Mouse (Mus musculus) layer of hippocampus, adult 18-20 months (tissue): ENCODE measurements at regions not wholly inside any gene's neighbourhood (a gene's known extent, or its start where the extent isn't known, plus 50 kb on each side); places are given as distances from the start of the nearest gene placed in this dataset.

Source experiments
- DNase-seq, 2 experiments: peaks; one replicate each; pipeline ENCODE4 v3.0.0; 2022; ENCODE audit warnings: low spot score in 2 of 2

- DNase-seq: peak; percentile 39 to 86
Observed at GRCm38 (mm10) chr13:97566071-97566470, 194.4 kb downstream of the Gm10260 start.

GRCm38 (mm10) chr13:97562241-97562640 is 198.2 kb downstream of the Gm10260 start:
- no peak for DNase-seq

GRCm38 (mm10) chr13:97560789-97561188 is 199.6 kb downstream of the Gm10260 start:
- no peak for DNase-seq

- DNase-seq: peak; percentile 85 to 90
Observed at GRCm38 (mm10) chr13:97559611-97560385, 200.6 kb downstream of the Gm10260 start.

- no peak for DNase-seq
Observed at GRCm38 (mm10) chr13:97558884-97559283, 201.5 kb downstream of the Gm10260 start.

GRCm38 (mm10) chr13:97555312-97555711 is 205.1 kb downstream of the Gm10260 start:
- DNase-seq: no peak

GRCm38 (mm10) chr13:97554601-97555000 is 205.8 kb downstream of the Gm10260 start:
- no peak for DNase-seq

- DNase-seq: no peak
Observed at GRCm38 (mm10) chr13:97552236-97552635, 208.2 kb downstream of the Gm10260 start.

- no peak for DNase-seq
Observed at GRCm38 (mm10) chr13:97550880-97551279, 209.6 kb downstream of the Gm10260 start.

- DNase-seq: peak; percentile 46 to 74
Observed at GRCm38 (mm10) chr13:97550172-97550571, 210.3 kb downstream of the Gm10260 start.

- DNase-seq: peak in 1 of 2 experiments; percentile 73
Observed at GRCm38 (mm10) chr13:97549384-97549783, 211.0 kb downstream of the Gm10260 start.

- DNase-seq: no peak
Observed at GRCm38 (mm10) chr13:97548527-97548977, 211.9 kb downstream of the Gm10260 start.

- DNase-seq: no peak
Observed at GRCm38 (mm10) chr13:97546936-97547335, 213.5 kb downstream of the Gm10260 start.

- DNase-seq: peak; percentile 60 to 75
Observed at GRCm38 (mm10) chr13:97545971-97546454, 214.4 kb downstream of the Gm10260 start.

- no peak for DNase-seq
Observed at GRCm38 (mm10) chr13:97539686-97540085, 220.7 kb downstream of the Gm10260 start.

GRCm38 (mm10) chr13:97538441-97538840 is 222.0 kb downstream of the Gm10260 start:
- no peak for DNase-seq

GRCm38 (mm10) chr13:97537686-97538085 is 222.7 kb downstream of the Gm10260 start:
- DNase-seq: peak; percentile 34 to 79

- peak; percentile 77 to 93 for DNase-seq
Observed at GRCm38 (mm10) chr13:97537206-97537605, 223.2 kb downstream of the Gm10260 start.

GRCm38 (mm10) chr13:97533896-97534666 is 226.4 kb downstream of the Gm10260 start:
- no peak for DNase-seq

GRCm38 (mm10) chr13:97531181-97531580 is 229.3 kb downstream of the Gm10260 start:
- DNase-seq: no peak

- DNase-seq: peak in 1 of 2 experiments; percentile 44
Observed at GRCm38 (mm10) chr13:97530570-97530969, 229.9 kb downstream of the Gm10260 start.

GRCm38 (mm10) chr13:97527958-97528357 is 232.5 kb downstream of the Gm10260 start:
- no peak for DNase-seq
